Mouse (Mus musculus) liver, adult 2 months (tissue): Measurements from ENCODE around the gene Wsb1. TPM values are rescaled to one million over a fixed set of nuclear protein-coding genes. Genes with fewer than 3 reads are reported as not detected.

Experiments used
- DNase-seq: peaks from one replicate; pipeline ENCODE4 v3.0.0-alpha.2; 2011; ENCODE audit warnings: low read depth, low spot score; ENCODE audit errors: extremely low read depth
- H3K27ac ChIP-seq: fragments of 200-500 bp; replicated peaks from 2 replicates; pipeline ENCODE4 v1.5.1; 2012; ENCODE audit warnings: low read depth, mild to moderate bottlenecking, control low read depth, inconsistent platforms, low read length; ENCODE audit not compliant: insufficient read depth
- H3K27me3 ChIP-seq: fragments of 200-500 bp; 2 replicates; pipeline ENCODE4 v1.6.1; 2012; ENCODE audit warnings: mild to moderate bottlenecking, moderate library complexity, low read length, inconsistent platforms; ENCODE audit not compliant: control insufficient read depth, insufficient read depth
- H3K36me3 ChIP-seq: fragments of 200-500 bp; 2 replicates; pipeline ENCODE4 v1.6.1; 2012; ENCODE audit warnings: low read length, inconsistent platforms; ENCODE audit not compliant: control insufficient read depth, insufficient read depth
- H3K4me1 ChIP-seq: fragments of 200-500 bp; 2 replicates; pipeline ENCODE4 v1.6.1; 2011; ENCODE audit warnings: low read length; ENCODE audit not compliant: control insufficient read depth, insufficient read depth
- H3K4me3 ChIP-seq: fragments of 200-500 bp; 2 replicates; pipeline ENCODE4 v1.5.1; 2011; ENCODE audit warnings: low read depth, mild to moderate bottlenecking, control low read depth, low read length, moderate library complexity; ENCODE audit not compliant: insufficient read depth
- H3K79me2 ChIP-seq: fragments of 200-500 bp; 2 replicates; pipeline ENCODE4 v1.6.1; 2012; ENCODE audit warnings: inconsistent platforms, mild to moderate bottlenecking, low read length, moderate library complexity; ENCODE audit not compliant: control insufficient read depth, insufficient read depth
- H3K9ac ChIP-seq: fragments of 200-500 bp; 2 replicates; pipeline ENCODE4 v1.6.1; 2012; ENCODE audit warnings: low read depth, mild to moderate bottlenecking, control low read depth, inconsistent platforms, low read length
- CTCF ChIP-seq: fragments of 200-500 bp; IDR thresholded peaks from 2 replicates; pipeline ENCODE4 v1.5.1; 2011; ENCODE audit warnings: low read depth, low read length, control low read depth
- POLR2A ChIP-seq: fragments of 200-500 bp; IDR thresholded peaks from 2 replicates; pipeline ENCODE4 v1.6.1; 2011; ENCODE audit warnings: low read length, control low read depth; ENCODE audit not compliant: insufficient read depth; ENCODE audit errors: extremely low read depth
- WGBS: fragments of 180-500 bp; shearing (Covaris S2); methylation state at CpG from one replicate; pipeline ENCODE4 v1.1.7; 2018; 5-methylcytosine and 5-hydroxymethylcytosine counted together
- polyA plus RNA-seq: library from polyadenylated mRNA; depleted of rRNA; stranded (reverse); fragments of >200 nt; gene quantifications from 2 replicates; pipeline ENCODE4 v1.2.3, GENCODE M21; 2012
- total RNA-seq: library from RNA; depleted of rRNA; stranded (reverse); fragments of >200 nt; gene quantifications from 2 replicates; pipeline ENCODE4 v1.2.3, GENCODE M21; 2014

Wsb1 gene
- total and polyA plus RNA-seq, 2 experiments = 20.6 to 23.4 TPM

GRCm38 (mm10) chr11:79209113-79209512, 45.4 kb downstream of the Wsb1 start:
- Histone ChIP-seq H3K27ac (no peak overlapping the region), H3K36me3 (no peaks in the 10 kb centered on the region), H3K4me1 (no peaks in the 10 kb centered on the region), H3K27me3 (no peaks in the 10 kb centered on the region), H3K9ac (no peak overlapping the region), H3K4me3 (no peak overlapping the region), H3K79me2 (no peaks in the 10 kb centered on the region)
- TF ChIP-seq POLR2A (no peak), CTCF (no peak)
- 63% methylated on average over 5 of the region's 5 CpGs for WGBS
- no peak for DNase-seq

GRCm38 (mm10) chr11:79208462-79208861, 46.0 kb downstream of the Wsb1 start:
- no peak overlapping the region for H3K9ac ChIP-seq
- H3K4me3 ChIP-seq = no peak overlapping the region
- no peaks in the 10 kb centered on the region for H3K79me2 ChIP-seq
- H3K27me3 ChIP-seq = no peaks in the 10 kb centered on the region
- no peak for DNase-seq
- H3K4me1 ChIP-seq = no peaks in the 10 kb centered on the region
- TF ChIP-seq POLR2A (no peak), CTCF (no peak)
- H3K36me3 ChIP-seq = no peaks in the 10 kb centered on the region
- no peak overlapping the region for H3K27ac ChIP-seq
- WGBS = 97% methylated on average over 4 of the region's 4 CpGs

- H3K79me2 ChIP-seq = no peaks in the 10 kb centered on the region
- no peak overlapping the region for H3K4me3 ChIP-seq
- no peak for DNase-seq
- no peaks in the 10 kb centered on the region for H3K4me1 ChIP-seq
- TF ChIP-seq CTCF = no peak
- TF ChIP-seq POLR2A = no peak
- no peaks in the 10 kb centered on the region for H3K27me3 ChIP-seq
- no peak overlapping the region for H3K27ac ChIP-seq
- no peak overlapping the region for H3K9ac ChIP-seq
- 87% methylated on average over 10 of the region's 10 CpGs for WGBS
- no peaks in the 10 kb centered on the region for H3K36me3 ChIP-seq
These were observed 46.8 kb downstream of the Wsb1 start for GRCm38 (mm10) chr11:79207691-79208090.

DNA sequence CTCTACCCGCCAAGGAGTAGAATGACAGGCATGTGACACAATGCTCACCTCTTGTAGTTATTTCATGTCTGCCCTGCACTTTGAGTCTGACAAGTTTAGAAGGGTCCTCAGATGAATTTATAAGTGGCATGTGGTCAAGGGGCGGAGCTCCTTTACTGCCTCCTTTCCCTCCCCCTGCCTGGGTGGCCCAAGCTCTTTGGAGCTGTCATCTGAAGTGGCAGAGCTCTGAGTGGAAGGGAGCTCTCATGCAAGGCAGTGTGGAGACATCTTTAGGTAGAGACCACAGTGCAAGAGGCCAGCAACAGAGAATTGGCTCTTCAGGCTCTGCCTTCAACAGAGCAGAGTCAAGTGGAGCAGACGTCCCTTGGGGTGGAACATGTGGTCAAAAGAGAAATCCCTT, 50.0 kb downstream of the Wsb1 start:
- no peaks in the 10 kb centered on the region for H3K4me1 ChIP-seq
- H3K36me3 ChIP-seq = no peaks in the 10 kb centered on the region
- no peak overlapping the region for H3K4me3 ChIP-seq
- no peaks in the 10 kb centered on the region for H3K27me3 ChIP-seq
- H3K79me2 ChIP-seq = no peaks in the 10 kb centered on the region
- no peak for DNase-seq
- no peak overlapping the region for H3K9ac ChIP-seq
- TF ChIP-seq POLR2A = no peak
- TF ChIP-seq CTCF = no peak
- 95% methylated on average over 3 of the region's 3 CpGs for WGBS
- no peak overlapping the region for H3K27ac ChIP-seq

DNA sequence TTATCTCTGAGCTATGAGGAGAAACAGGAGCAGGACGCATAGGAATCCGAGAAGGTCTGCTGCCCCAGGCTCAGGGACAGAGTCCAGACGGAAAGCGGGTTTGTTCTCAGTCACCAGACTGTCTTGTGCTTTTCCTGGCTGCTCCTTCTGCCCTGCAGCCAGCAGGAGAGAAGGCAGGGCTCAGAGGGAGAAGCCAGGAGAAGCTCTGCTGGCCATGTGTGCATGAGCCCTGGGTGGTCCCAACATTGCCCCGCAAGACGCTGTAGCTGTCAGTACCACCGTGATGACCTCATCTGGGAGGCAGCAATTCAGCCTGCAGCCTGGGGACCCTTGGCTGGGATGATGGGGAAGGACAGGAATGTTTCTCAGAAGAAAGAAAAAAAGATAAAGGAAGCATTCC, 54.0 kb downstream of the Wsb1 start:
- H3K36me3 ChIP-seq = no peaks in the 10 kb centered on the region

GRCm38 (mm10) chr11:79198562-79198961, 55.9 kb downstream of the Wsb1 start:
- H3K9ac ChIP-seq = no peak overlapping the region
- no peaks in the 10 kb centered on the region for H3K27me3 ChIP-seq
- WGBS = 91% methylated on average over 4 of the region's 4 CpGs
- TF ChIP-seq POLR2A (no peak), CTCF (no peak)
- no peaks in the 10 kb centered on the region for H3K4me1 ChIP-seq
- H3K27ac ChIP-seq = no peak overlapping the region
- no peak overlapping the region for H3K4me3 ChIP-seq
- DNase-seq = no peak
- H3K79me2 ChIP-seq = no peaks in the 10 kb centered on the region
- no peaks in the 10 kb centered on the region for H3K36me3 ChIP-seq

More for the DNA sequence above, 54.0 kb downstream of the Wsb1 start:
- Histone ChIP-seq H3K79me2 (no peaks in the 10 kb centered on the region), H3K27ac (no peak overlapping the region), H3K4me1 (no peaks in the 10 kb centered on the region), H3K9ac (no peak overlapping the region), H3K4me3 (no peak overlapping the region), H3K27me3 (no peaks in the 10 kb centered on the region)
- no peak for TF ChIP-seq POLR2A
- TF ChIP-seq CTCF = no peak
- 76% methylated on average over 7 of the region's 7 CpGs for WGBS
- DNase-seq = no peak
